Mouse (Mus musculus): ENCODE data around the gene Smchd1. TPM values are rescaled to one million over a fixed set of nuclear protein-coding genes. Genes with fewer than 3 reads are reported as not detected.
A peak's percentile ranks its signal among the peaks of the same experiment; 100 is the strongest.
"Not testable (repeated sequence)": the region's sequence is repeated elsewhere in the genome, so short reads cannot be mapped to it uniquely, and the experiment has no call there.

The Smchd1 gene
- total RNA-seq, 2 experiments from 2014 or later: 188 to 244 TPM

DNA sequence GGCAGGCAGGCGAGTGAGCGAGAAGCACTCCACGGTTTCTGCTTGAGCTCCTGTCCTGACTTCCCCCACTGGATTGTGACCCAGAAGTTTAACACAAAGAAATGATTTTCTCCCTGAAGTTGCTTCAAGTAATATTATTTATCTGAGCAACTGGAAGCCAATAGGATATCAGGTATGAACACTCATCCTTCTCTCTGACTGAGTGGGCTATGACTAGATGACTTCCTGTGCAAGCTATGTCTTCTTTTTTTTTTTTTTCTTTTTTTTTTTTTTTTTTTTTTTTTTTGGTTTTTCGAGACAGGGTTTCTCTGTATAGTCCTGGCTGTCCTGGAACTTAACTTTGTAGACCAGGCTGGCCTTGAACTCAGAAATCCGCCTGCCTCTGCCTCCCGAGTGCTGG is 17.8 kb downstream of the Smchd1 start:
- ATAC-seq (ENCODE audit: poor library complexity, severe bottlenecking): not testable (repeated sequence)

DNA sequence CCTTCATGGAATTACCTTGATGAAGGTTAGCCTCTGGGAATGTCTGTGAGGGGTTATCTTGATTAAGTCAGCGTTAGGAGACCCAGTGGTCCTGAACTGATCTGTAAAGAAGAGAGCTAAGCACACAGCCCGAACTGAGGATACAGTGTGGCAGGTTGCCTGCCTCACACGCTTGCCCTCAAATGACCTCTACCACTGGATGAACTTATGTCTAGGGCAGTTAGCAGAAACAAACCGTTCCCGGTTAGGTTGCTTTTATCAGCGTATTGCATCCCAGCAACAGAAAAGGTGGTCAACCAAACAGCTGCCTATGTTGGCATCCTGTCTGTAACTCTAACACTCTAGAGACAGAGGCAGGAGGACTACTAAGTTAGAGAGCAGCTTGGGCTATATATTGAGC is 30.0 kb downstream of the Smchd1 start:
- ATAC-seq (ENCODE audit: poor library complexity, severe bottlenecking): no peak

DNA sequence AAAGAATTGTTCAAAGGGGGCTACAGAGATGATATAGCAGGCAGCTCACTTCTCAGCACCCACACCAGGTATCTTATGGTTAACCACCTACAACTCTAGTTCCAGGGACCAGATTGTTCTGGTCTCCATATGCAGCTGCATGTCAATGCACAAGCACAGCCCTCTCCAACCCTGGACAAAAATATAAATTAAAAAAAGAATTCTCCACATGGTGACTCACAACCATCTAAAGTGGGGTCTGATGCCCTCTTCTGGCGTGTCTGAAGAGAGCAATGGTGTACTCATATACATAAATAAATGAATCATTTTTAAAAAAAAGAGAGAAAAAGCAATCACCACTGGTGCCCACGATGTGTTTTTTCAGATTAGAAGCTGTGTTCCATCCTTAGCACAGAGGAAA is 30.4 kb downstream of the Smchd1 start:
- ATAC-seq (ENCODE audit: poor library complexity, severe bottlenecking): no peak

DNA sequence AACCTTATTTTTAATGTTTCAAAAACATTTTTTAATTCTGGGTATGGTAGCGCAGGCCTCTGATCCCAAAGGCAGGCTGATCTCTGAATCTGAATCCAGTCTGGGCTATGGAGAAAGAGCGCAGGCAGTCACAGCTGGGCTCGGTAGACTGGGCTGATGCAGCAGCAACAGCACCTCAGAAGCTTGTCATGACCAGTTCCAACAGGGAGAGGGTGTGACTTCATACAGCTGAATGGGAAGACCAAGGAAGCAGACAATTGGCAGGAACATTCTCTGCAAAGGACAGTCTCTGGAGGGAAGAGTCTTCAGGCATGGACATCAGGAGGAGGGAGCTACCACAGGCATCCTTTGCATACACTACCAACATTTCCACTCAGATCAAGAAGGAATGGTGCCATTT is 31.0 kb downstream of the Smchd1 start:
- no peak for ATAC-seq (ENCODE audit: poor library complexity, severe bottlenecking)

DNA sequence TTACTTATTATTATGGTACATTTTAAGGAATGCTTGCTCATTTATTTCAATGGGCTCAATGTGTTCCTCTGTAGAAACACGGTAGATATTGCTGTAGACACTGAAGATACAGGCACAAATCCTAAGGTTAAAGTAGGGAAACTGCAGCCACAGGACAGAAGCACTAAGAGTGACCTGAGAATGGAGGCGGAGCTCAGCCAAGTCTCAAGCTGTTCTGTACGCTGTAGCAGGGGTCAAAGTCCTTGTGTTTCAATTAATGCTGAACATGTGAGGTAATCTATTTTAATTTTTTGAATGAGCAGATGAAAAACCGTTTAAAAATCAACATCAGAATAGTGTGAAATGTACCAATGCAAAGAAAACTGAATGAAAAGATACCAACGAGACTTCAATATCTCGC is 31.9 kb downstream of the Smchd1 start:
- no peak for ATAC-seq (ENCODE audit: poor library complexity, severe bottlenecking)

DNA sequence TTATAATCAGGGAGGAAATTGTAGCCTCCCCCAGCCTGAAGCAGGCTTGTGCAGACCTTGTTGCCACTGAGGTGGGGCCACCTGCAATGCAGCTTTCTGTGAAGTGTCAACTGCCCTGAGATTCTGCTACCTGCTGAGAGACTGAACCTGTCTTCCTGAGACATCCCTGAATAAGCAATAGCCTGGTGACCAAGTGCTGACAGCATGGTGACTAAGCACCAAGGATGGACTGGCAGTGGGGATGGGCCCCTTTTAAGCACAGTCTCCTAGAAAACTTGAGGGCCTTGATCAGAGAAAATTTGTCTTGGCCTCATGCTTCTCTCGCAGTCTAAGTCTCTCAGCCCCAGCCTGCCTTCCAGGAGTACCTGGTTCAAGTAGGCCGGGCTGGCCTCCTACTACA is 52.6 kb downstream of the Smchd1 start:
- not testable (repeated sequence) for ATAC-seq (ENCODE audit: poor library complexity, severe bottlenecking)

DNA sequence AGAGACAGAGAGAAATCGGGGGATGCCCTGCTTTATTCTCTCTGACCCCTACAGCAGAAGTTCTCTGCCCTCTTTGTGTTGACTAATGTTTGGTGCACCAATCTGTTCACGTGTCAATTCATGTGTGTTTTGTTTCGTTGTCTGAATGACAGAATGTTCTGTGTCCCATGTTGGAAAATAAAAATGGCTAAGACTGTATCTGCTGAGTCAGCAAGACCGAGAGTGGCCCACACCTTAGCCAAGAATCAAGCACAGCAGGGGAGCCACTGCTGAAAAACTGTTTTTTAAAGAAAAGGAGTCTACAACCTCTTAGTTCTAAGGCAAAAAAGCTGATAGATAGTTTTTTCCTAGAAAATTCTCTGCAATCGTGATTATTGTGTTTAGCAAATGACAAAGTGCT is 55.7 kb downstream of the Smchd1 start:
- ATAC-seq (ENCODE audit: poor library complexity, severe bottlenecking): not testable (repeated sequence)

DNA sequence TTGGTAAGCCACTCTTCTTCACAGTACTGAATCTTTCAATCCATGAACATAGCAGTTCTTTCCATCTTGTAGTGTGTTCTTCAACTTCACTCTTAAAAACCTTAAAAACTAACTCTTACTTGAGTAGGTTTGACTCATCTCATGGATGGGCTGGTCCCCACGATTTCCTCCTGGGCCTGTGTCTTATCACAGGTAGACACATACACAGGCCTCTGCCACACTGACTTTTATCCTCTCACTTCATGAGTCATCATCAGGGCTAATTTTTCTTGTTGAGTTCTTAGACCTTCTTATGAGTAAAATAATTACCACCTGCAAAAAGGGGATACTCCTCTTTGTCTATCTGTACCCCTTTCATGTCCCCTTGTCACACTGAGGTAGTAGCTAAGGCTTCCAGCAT is 58.1 kb downstream of the Smchd1 start:
- ATAC-seq (ENCODE audit: poor library complexity, severe bottlenecking): no peak

DNA sequence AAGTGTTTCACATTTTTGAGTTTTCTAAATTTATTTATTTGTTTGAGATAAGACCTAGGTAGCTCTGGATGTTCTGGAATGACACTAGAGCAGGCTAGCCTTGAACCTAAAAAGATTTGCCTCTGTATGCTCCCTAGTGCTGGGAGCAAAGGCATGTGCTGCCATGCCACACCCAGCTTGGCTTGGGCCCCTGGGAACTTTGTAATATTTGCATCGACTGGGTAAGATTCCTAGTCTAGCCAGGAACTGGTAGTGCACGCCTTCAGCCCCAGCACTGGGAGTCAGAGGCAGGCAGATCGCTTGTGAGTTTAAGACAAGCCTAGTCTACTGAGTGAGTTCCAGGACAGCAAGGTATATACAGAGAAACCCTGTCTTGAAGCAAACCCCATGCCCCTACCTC is 87.7 kb downstream of the Smchd1 start:
- ATAC-seq (ENCODE audit: poor library complexity, severe bottlenecking): no peak

DNA sequence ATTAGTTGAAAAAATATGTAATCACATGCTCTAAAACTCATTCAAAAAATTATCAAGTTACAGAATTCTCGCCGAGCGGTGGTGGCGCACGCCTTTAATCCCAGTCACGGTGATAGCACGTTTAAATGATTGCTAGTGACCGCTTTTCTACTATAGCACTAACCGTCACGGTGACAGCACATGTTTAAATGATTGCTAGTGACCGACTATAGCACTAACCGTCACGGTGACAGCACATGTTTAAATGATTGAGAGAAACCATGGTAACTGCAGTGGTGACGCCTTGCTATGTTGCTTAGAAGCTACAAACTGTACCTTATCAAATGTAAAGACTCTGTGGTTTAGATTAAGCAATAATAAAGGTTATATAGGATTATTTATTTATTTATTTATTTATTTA is 94.8 kb downstream of the Smchd1 start:
- ATAC-seq (ENCODE audit: poor library complexity, severe bottlenecking): no peak

DNA sequence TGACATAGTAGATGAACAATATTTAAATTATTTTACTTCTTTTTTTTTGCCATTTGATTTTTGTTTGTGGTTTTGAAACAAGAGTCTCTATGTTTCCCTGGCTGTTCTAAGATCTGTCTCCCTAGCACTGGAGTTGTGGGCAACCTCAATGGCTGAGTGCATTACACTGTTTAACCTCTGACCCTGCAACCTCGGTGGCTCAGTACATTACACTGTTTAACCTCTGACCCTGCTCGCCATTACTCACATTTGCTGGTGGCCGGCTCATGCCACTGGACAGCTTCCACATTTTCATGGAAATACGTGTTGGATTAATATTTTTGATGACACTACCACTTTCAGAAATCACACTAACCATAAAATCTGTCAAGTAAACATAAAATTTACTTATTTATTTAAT is 97.2 kb downstream of the Smchd1 start:
- ATAC-seq (ENCODE audit: poor library complexity, severe bottlenecking): no peak

DNA sequence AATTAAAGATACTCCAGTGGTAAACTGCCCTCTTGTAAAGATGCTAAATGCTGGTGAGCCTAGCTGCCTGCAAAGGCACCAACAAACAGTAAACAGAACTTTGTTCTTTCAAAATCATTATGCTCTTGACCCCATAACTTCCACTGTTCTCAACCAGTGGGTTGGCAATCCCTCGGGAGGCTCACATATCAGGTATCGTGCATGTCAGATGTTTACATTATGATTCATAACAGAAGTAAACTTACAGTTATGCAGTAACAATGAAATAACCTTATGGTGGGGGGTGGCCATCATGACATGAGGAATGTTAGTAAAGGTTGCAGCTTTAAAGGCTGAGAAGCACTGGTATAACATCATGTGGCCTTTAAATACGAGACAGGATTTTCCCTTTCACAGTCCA is 119.6 kb downstream of the Smchd1 start:
- no peak for ATAC-seq (ENCODE audit: poor library complexity, severe bottlenecking)

DNA sequence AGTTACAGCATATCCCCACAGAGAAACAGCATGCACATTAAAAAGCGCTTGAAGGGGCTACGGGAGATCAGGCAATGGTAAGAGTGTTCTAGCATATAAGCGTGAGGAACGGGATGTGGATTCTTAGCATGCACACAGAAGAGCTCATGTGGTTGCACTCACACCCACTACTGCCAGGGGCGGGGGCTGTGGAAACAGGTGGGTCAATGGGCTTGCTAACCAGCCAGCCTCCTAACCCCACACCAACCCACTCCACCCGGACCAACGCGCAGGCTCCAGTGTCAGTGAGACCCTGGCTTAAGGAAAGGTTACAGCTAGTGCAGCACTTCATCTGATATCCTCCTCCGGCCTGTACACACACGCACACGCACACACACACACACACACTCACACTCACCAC is 120.9 kb downstream of the Smchd1 start:
- no peak for ATAC-seq (ENCODE audit: poor library complexity, severe bottlenecking)

DNA sequence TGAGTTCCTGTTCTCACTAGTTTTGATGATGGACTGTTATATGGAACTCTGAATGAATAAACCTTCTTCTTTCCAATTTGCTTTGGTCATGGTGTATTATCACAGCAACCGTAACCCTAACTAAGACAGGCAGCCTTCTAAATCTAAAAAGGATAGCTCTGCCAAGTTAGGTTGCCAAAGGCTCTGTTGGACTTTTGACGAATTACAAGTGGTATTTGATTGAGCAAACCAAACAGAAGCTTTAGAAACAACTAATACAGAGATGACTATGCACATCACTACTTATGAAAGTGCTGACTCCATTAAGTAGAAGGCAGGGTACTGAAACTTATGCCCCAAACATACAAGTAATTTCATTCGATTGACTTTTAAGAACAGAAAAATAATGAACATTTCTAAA is 127.0 kb downstream of the Smchd1 start:
- no peak for ATAC-seq (ENCODE audit: poor library complexity, severe bottlenecking)

DNA sequence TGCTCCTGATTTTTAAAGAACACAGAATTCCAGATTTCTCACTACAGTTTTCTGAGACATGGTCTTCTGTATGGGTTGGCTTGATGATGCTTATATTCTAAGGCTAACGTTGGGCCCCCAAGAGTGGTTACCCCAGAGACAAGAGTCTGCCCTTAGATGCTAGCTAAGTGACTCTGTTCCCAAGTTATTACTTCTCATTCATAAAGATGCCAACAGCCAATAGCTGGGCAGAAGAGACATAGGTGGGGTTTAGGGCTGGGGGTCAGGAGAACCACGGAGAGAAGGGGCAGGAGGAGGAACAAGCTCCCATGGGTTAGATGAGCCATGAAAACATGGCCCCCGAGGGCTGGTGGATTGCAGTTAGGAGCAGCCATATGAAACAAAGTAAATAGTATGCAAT is 133.1 kb downstream of the Smchd1 start:
- no peak for ATAC-seq (ENCODE audit: poor library complexity, severe bottlenecking)

DNA sequence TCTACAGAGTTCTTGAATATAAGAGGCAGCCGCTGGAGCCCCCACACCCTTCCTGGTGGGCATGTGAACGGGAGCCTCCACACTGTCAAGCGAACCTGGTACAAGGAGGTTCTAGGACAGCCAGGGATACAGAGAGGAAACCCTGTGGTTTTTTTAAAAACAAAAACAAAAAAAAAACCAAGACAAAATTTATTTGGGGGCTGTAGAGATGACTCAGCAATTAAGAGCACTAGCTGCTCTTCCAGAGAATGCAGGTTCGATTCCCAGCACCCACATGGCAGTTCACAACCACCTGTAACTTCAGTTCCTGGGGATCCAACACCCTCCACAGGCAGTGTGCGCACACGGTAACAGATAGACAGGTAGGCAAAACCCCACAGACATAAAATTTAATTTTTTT is 136.5 kb downstream of the Smchd1 start:
- no peak for ATAC-seq (ENCODE audit: poor library complexity, severe bottlenecking)

DNA sequence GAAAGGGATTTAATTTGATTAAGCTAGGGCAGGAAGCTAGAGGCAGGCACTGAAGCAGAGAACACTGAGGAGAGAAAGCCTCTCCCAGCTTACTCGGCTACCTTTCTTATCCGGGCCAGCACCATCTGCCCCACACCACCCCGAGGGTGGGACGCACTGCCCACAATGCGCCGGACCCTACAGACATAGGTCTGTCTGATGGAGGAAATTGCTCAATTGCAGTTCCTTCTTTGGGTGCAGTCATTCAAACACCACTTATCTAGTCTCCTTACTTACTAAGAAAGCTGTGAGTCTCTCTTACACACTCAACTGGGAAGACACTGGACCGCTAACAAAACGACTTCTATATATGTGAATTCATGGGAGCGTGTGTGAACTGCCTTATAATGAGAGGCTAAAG is 137.6 kb downstream of the Smchd1 start:
- ATAC-seq (ENCODE audit: poor library complexity, severe bottlenecking): peak; percentile 90

DNA sequence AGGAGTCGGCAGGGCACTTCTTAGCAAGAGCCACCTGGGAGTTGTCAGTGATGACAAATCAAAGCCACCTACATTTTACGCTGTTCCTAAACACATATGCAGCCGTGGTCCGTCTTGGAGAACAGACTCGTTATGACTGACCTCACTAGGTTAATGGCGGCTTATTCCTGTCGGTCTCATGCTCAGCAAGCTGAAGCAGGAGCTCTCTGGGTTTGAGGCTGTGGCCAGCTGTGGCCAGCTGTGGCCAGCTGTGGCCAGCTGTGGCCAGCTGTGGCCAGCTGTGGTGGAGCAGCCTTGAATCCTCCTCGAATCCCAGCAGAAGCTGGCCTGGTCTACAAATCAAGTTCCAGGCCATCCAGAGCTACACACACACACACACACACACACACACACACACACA is 138.7 kb downstream of the Smchd1 start:
- no peak for ATAC-seq (ENCODE audit: poor library complexity, severe bottlenecking)

DNA sequence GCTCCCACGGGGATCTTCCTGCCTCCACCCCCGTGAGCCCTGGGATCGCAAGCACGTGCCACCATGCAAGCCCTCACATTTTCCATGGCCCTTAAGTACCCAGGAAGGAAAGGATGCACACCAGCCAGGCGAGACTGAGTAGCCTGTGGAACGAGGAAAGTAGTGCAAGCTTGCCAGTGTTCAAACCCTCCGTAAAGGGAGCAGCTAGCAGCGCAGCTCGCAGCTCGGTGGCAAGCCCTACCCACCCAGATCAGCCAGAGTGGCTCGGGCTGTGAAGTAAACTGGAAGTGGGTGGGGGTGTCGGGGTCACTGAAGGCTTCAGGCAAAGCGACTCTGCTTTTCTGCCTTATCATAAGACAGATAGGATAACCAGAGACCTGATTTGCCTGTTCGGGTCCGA is 142.8 kb downstream of the Smchd1 start:
- ATAC-seq (ENCODE audit: poor library complexity, severe bottlenecking): no peak

DNA sequence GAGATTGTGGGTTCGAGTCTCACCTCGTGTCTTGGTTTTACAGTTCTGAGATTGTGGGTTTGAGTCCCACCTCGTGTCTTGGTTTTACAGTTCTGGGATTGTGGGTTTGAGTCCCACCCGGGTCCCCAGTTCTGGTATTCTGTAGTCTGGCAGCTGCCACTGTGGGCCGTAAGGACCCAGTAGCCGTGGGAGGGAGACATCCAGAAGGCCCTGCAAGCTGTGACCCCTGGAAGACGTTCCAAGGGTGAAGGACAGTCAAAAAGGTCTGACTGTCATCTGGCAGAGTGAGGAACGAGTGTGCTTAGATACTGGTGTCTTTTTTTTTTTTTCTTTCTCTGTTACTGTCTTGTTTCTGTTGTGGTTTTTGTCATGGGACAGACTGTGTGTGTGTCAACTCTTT is 154.4 kb downstream of the Smchd1 start:
- ATAC-seq (ENCODE audit: poor library complexity, severe bottlenecking): not testable (repeated sequence)

DNA sequence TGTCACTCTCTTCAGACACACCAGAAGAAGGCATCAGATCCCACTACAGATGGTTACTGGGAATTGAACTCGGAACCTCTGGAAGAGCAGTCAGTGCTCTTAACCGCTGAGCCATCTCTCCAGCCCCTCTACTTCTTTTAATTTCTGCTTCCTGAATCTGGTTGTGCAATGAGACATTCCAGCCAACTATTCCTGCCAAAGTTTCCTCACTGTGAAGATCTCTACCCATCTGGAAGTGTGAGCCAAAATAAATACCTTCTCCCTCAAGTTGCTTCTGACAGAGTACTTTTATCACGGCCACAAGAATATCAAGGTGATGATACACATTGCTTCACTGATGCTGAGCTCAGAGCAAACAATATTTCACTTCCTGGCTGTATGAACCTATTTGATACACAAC is 155.8 kb downstream of the Smchd1 start:
- ATAC-seq (ENCODE audit: poor library complexity, severe bottlenecking): no peak

DNA sequence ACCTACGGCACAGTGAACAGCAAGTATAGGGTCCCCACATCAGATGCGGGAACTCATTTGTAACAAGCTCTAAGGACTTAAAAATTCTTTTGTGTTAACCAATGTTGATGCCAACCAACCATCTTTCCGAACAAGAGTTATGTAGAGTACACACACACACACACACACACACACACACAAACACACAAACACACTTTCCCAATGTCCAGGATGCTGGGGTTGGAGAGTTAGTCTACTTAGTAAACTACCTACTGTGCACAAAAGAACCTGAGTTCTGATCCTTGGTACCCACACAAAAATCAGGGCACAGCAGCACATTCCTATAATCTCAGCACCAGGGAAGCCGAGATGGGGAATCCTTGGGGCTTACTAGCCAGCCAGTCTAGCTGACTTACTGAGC is 157.6 kb downstream of the Smchd1 start:
- ATAC-seq (ENCODE audit: poor library complexity, severe bottlenecking): no peak

DNA sequence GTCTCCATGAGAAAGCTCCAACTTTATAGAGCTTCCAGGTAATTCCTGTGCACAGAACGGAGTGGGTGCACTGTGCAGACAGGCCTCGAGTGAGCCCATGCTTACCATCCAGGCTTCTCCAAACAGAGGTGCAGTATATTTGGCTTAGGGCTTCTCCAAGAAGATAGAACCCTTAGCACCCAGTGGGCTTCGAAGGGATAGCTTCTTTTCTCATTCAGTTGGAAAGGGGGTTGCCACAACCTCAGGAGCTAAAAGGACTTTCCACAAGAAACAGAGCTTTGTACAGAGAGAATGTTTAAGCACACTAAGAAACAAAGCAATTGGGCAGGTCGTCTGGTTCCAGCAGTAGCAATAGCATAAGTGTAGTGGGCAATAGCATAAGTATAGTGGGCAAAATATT is 160.8 kb downstream of the Smchd1 start:
- no peak for ATAC-seq (ENCODE audit: poor library complexity, severe bottlenecking)

All from megakaryocyte, adult 5-6 weeks (primary cell).